Mouse (Mus musculus) fibroblast of lung, adult 2 months (primary cell): ENCODE measurements at regions not wholly inside any gene's neighbourhood (a gene's known extent, or its start where the extent isn't known, plus 50 kb on each side); places are given as distances from the start of the nearest gene placed in this dataset.

ENCODE experiments used
- DNase-seq: peaks from one replicate; pipeline ENCODE4 v3.0.0-alpha.2; 2011; ENCODE audit warnings: low read depth

DNA sequence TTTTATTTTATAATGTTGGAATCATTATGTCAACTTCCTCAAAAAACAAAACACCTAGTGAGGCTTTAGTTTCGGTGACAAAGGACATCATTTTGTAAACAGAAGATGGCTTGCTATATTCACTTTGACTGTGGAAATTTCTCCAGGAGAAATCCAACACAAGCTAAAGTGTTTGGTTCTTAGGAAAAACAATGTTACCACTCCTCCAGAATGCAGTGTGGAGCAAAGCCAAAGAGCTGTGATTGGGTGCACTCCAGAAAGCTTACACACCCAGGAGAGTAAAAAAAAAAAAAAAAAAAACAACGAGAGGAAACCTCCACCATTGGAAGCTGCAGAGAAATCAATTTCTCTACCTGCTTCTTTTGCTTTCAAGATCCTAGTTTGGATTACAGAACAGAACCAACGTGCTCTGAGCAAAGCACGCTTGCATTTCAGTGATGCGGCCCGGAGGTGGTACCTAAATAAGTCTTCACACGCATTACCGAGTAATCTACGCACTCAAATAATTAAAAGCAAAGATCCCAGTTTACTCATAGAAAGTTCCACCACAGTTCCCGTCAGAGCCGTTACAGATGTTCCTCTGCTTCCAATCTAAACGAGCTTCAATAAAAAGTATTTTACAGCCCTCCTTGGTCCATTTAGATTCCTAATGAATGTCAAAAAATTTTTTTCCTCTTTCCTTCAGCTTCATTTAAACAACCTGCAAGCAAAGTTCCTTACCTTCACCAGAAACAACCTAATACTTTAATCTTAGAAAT lies 199.5 kb upstream of the Gk2 start:
- no peak for DNase-seq

DNA sequence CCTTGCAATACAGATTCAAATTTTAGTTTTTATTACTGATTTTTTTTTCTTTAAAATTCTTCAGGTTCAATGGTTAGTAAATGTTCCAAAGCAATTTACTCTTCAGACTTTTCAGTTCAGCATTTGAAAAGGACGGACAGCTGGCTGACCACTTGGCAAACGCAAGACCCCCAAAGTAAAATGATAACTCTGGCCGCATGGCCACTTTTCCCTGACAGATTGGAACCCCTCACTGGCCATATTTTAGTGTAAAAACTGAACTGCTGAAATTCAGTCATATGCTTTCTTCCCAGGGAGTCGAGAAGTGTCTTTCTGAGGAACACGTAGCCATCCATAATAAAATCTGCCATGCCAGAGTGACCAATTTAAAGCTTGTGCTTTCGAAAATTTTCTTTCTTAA lies 198.4 kb upstream of the Gk2 start:
- DNase-seq = no peak

DNA sequence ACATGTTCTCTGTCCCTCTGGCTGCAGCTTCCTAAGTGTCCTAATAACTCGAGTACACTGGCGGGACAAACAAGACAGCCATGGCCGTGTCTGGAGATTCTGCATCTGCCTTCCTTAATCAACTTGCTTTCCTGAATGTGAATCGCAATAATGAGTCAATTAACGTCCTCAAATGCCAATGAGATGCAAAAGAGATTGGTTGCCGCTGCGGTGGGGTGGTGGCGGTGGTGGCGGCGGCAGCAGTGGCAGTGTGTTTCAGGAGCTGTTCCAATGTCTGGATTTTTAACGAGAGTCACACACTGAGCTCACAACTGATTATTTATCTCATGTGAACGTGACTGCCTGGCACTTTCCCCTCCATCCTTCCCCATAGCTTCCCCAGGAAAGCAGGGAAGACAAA lies 197.6 kb upstream of the Gk2 start:
- DNase-seq = no peak

GRCm38 (mm10) chr5:97642251-97642650 lies 185.4 kb upstream of the Gk2 start:
- DNase-seq = no peak

DNA sequence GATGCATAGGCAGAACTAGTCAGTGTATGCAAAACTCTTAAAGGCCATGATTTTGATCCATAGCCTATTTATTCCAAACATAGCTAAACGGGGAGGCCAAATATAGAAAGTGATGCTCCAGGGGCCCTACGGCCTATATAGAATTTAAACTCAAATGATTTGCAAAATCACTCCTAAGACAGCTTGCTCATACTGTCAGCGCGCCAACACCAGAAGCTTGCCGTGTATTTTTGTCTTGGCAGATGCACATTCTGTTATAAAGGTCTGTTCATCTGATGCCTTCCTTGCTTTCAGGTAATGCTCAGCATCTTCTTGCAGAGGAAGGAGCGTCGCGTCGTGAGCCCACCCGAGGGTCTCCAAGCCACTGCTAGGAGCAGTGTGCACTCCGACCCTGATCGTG lies 184.8 kb upstream of the Gk2 start:
- DNase-seq = no peak

- no peak for DNase-seq
Measured at GRCm38 (mm10) chr5:97636357-97636756, 179.5 kb upstream of the Gk2 start.

- DNase-seq = no peak
Measured at GRCm38 (mm10) chr5:97633766-97634165, 176.9 kb upstream of the Gk2 start.

- DNase-seq = no peak
Measured at GRCm38 (mm10) chr5:97632791-97633190, 176.0 kb upstream of the Gk2 start.

DNA sequence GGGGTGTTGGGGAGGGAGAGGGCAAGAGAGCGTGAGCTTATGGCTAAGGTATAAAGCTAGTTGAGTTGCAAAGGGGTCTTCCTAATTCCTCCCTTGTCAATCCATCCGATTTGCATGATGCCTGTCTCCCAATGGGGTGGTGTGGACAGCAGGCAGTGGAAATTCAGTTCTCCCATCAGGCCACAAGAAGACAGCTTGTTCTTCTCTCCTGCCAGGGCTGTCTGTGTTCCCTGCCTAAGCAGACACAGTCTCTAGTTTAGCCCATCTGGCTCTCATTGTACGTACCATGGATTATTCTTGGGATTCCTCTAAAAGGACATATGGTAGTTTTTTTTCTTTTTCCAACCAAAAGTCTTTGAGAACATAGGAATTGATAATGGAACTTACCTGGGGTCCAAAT lies 168.4 kb upstream of the Gk2 start:
- no peak for DNase-seq

DNA sequence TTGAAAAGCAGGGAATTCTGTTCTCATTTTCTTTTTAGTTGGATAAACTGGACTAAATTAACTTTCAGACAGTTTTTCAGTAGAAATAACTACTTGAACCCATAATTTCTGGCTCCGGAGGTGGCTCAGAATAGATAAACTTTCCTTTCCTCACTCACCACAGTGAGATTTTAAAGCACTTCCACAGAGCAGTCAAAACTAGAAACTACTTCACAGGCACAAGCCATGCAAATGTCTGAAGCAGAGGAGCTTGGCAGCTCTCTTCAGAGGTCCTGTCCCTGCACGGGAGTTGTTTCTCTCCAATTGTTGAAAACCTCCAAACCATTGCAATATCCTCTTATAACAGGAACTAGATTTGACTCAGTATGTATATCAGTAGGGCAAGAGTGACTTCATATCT lies 163.1 kb upstream of the Gk2 start:
- DNase-seq = no peak

- no peak for DNase-seq
Measured at GRCm38 (mm10) chr5:97618411-97618810, 161.6 kb upstream of the Gk2 start.

- no peak for DNase-seq
Measured at GRCm38 (mm10) chr5:97602176-97602575, 145.4 kb upstream of the Gk2 start.

- DNase-seq = no peak
Measured at GRCm38 (mm10) chr5:97601384-97601783, 144.6 kb upstream of the Gk2 start.

DNA sequence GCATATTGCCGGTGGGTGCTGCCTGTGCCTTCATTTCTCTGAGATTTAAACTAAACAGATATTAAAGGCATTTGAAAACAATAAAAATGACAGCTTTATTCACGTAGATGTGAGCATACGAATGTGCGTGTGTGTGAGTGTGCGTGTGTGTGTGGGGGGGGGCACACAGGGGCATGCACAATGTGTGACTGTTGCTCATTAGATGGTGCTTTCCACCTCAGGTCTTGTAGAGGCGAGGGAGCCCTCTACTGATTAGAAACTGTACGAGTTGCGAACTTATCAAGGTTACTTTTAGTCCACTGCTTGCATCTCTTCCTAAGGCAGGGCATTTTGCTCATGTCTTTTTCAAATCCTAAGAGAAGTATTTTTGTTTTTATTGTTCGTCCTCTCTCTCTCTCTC lies 141.9 kb upstream of the Gk2 start:
- no peak for DNase-seq

- DNase-seq = no peak
Measured at GRCm38 (mm10) chr5:97595916-97596315, 139.1 kb upstream of the Gk2 start.

GRCm38 (mm10) chr5:97594081-97594480 lies 137.3 kb upstream of the Gk2 start:
- no peak for DNase-seq

DNA sequence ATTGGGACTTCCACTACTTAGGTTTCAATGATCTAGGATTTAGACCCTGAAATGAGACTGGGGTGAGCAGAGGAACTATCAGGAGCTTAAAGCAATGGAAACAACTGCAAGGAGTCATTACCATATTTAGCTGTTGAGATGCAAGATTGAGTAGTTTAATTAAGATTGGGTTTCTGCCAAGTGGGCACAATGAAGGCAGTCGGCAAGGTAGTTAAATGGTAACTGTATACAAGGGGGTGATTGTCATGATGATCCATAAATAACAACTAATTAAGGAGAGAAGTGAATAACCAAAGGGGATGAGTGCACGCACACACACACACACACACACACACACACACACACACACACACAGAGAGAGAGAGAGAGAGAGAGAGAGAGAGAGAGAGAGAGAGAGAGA lies 125.7 kb upstream of the Gk2 start:
- no peak for DNase-seq

DNA sequence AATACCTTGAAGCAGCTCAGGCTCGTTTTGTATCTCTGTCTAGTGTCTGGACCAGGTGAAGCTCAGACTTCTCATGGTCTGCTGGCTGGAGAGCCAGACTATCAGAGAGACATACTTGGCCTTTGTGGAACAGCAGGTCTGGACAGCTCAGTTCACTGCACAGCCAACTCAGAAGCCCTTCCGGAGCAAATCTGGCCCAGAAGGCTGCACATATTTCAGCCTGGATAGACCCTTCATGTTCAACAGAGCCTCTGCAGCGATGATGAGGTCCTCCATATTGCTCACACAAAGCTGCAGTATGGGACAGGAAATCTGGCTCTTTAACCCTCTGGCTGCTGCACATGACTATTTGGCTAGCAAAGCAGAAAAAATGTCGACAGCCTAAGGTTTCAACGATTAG lies 108.7 kb upstream of the Gk2 start:
- no peak for DNase-seq

- DNase-seq = no peak
Measured at GRCm38 (mm10) chr5:97563724-97564123, 106.9 kb upstream of the Gk2 start.

DNA sequence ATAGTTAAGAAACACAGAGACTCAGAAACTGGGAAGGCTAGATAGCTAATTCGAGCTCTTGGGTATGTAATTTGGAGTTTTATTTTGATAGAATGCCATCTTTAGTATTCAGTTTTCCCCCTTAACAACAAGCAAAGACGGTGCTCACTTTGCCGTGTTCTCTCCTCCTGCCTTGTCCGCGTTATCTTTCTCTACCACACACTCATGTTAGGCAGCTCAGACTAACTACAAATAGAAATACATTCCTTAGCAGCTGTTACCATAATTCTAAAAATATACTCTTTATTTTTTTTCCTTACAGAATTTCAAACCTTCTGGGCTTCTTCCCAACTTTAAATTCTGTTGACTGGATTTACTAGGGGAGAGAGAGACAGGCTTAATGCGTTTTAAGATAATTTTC lies 97.5 kb upstream of the Gk2 start:
- DNase-seq = no peak

DNA sequence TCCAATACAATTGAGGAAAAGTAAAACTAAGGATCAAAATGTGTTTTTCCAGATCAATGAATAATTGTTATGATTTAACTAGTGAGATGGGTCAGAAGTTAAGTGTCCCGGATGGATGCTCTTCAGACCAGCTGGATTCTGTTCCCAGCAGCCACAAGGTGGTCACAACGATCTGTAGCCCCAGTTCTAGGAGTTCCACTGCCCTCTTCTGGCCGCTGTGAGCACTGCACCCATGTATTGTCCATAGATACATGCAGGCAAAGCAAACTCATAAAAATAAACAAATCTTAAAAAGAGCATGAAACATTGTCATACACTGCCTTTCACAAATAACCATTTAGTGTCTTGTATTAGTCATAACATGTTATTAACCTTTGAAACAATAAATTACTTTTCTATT lies 96.3 kb upstream of the Gk2 start:
- peak; percentile 1 for DNase-seq

GRCm38 (mm10) chr5:97537492-97538257 lies 80.9 kb upstream of the Gk2 start:
- no peak for DNase-seq

DNA sequence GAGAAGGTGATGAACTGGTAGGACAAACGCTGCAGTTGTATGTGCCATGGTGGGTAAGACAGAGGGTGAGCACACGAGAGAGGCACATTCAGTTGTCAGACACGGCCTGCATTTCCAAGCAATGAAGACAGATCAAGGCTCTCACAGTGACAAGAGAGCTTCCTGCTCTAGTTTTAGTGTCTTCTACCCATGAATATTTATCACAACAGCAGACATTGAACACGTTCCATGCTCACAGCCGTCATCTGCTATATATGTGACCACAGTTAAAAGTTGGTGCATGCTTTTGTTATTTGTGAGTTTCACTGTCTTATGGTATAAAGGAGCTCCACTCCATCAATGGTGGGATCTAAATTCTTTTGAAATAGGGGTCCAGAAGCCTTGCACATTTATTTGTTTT lies 76.9 kb upstream of the Gk2 start:
- DNase-seq = no peak

- no peak for DNase-seq
Measured at GRCm38 (mm10) chr5:97527555-97527954, 70.7 kb upstream of the Gk2 start.
